Mouse (Mus musculus): ENCODE measurements around the gene Tsacc.
"Not testable (repeated sequence)": the region's sequence is repeated elsewhere in the genome, so short reads cannot be mapped to it uniquely, and the experiment has no call there.

The Tsacc gene

DNA sequence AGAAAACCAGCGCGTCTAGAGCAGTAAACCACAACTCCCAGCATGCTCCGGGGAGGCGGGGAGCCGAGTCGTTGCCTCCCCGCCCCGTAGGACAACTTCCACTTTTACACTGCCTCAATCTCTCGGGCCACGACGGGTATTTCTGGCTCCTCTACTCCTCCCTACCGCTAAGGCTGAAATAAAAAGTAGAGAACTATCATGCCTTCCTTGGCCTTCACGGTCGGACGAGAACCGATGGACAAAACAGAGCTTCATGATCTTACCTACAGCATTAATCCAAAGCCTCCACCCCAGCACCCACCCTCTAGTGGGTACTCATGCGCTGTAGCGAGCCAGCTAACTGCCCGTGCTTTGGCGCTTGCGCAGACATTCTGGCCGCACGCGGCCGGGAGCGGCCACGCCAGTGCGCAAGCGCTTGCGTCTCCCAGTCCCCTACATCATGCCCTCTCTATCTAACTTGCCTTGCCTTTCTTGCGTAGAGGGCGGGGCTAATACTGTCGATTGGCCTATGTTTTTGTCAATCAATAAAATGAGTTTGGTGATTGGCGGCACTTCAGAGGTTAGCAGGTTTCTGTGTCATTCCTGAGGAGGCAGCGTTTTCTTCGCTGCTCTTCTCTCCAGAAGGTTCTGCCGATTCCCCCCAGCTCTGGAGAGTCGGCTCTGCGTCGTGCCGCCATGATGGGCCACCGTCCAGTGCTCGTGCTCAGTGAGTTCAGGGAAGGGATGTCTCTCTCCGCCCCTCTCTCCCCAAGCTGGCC lies at the start of gene Tsacc, which contains the start of gene Cct3:
Tsacc (minus strand) TSS at position 439 of the 758 bp plus-strand sequence.
Cct3 (plus strand) TSS at position 556 of the 758 bp plus-strand sequence.
- peak; percentile 98 for DNase-seq (ENCODE audit: low spot score)

GRCm38 (mm10) chr3:88339006-88339405 lies 42.2 kb upstream of the Tsacc start:
- no peak for DNase-seq (ENCODE audit: low spot score)

DNA sequence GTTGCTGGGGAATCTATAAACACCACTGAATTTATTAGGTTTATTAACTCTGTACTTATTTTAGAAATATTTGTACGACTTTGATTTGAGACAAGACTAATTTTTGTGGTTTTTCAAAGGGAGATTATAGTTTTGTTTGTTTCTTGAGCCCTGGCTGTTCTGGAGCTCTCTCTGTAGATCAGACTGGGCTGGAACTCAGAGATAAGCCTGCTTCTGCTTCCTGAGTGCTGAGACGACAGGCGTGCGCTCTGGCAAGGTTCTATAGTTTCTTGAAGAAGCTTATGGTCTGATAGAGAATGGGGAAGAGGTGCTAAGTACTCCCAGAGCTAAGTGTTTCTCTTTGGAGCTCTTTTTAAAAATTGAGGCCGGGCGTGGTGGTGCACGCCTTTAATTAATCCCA lies 41.5 kb upstream of the Tsacc start:
- DNase-seq (ENCODE audit: low spot score), result peak; percentile 68

DNA sequence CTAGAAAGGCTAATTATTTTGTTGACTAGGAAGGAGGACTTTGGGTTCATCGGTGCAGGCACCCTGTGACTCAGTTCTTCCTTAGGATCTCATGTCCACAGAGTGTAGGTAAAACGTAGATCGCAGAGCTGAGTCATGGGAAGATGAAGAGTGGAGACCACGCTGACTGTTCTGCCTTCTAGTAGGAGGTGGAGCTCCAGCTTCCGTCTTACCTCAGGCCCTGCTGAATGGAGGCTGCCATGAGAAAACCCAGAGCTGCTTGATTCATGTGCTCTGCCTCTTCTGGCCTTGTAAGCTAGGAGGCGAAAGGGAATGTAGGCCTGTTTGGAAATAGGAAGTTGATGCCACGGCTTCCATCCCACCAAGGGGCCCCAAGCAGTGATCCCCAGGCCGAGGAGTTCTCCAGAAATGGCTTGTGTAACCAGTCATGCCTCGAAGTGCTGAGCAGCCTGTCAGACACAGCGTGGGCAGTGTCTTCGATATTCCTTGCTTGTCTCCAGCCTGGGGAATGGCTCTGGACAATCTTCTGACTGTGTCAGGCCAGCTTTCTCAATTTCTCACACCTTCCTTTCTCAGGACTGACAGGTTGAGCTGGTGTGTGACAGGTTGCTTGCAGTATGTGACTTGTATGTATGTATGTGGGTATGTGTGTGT lies 40.7 kb upstream of the Tsacc start:
- peak; percentile 60 for DNase-seq (ENCODE audit: low spot score)

GRCm38 (mm10) chr3:88336058-88337013 lies 39.5 kb upstream of the Tsacc start, which contains the start of the genes Tmem79 and Smg5:
Gene Tmem79, minus strand, starts transcription at chr3:88336148.
Gene Smg5, plus strand, starts transcription at chr3:88336260.
- peak; percentile 93 for DNase-seq (ENCODE audit: low spot score)

DNA sequence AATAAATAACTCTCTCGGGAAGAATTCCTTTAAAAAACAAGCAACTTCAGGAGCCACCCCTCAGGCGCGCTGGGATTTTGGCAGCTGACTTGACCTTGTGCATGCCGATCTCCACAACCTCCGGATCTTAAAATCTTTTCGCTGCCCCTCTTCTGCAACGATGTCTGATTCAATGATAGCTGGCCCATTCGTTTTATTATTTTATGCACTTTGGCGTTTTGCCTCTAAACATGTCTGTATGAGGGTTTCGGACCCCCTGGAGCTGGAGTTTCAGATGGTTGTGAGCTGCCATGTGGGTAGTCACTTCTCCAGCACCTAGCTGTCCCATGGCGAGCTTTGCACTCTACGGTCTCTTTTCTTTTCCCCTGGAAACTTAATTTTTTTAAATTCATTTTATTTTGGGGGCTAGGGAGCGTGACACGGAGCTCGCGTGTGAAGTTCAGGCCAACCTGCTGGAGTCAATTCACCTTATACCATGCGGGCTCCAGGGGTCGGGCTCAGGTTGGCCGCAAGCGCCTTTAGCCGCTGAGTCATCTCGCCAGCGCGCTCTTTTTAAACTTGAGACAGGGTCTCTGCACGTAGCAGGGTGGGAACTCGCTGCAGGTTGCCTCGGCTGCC lies 38.7 kb upstream of the Tsacc start:
- no peak for DNase-seq (ENCODE audit: low spot score)

- DNase-seq (ENCODE audit: low spot score), result peak; percentile 42
Measured at GRCm38 (mm10) chr3:88334902-88335435, 38.2 kb upstream of the Tsacc start.

DNA sequence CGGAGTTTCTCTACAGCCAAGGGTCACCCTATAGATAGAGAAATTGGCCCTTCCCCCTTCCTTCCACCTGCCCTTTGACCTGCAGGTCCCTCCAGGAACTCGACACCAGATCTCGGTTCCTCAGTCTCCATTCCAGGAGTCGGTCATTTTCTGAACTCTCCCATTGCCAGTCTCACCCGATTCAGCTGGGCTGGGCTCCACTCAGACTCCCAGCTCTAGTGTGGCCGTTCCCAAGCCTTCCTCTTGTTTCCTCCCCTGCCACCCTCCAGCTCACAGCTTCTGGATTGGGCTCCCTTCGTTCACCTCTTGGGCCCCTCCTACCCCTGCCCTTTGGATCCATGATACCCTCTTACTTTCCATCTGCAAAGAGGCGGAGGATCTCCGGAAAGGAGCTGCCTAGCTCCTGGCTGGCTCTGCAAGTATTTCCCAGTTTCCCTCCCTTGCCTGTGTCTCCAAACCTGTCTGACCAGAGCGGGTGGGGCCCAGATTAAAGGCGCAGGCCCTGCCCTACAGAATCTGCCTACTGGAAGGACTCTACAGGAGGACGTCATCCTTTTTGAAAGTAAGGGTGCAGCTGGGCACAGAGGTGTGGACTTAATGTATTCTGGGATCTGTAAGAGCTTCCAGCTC lies 37.3 kb upstream of the Tsacc start:
- DNase-seq (ENCODE audit: low spot score), result peak; percentile 49

GRCm38 (mm10) chr3:88331282-88331681 lies 34.5 kb upstream of the Tsacc start:
- peak; percentile 76 for DNase-seq (ENCODE audit: low spot score)

GRCm38 (mm10) chr3:88328956-88329355 lies 32.2 kb upstream of the Tsacc start:
- DNase-seq (ENCODE audit: low spot score), result no peak

- peak; percentile 66 for DNase-seq (ENCODE audit: low spot score)
Measured at GRCm38 (mm10) chr3:88324951-88325405, 28.2 kb upstream of the Tsacc start, which contains the start of gene Glmp. Gene Glmp, plus strand, starts transcription at chr3:88325023.

DNA sequence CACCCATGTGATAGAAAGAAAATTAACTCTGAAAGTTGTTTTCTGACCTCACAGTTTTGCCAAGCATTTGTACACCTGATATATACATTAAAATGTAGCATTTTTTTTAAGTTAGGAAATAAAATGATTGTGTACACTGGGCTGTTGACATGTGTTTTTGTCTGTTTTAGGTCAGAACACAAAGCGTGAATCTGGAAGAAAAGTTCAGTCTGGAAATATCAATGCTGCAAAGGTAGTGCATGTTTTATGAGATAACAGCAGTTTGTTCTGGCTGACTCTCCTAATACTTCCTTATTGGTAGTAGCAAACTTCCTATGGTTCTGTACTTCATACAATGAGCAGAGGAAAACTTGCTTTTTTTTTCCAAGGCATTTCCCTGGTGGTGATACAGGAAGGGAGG lies 2.4 kb upstream of the Tsacc start:
- DNase-seq (ENCODE audit: low spot score), result no peak

GRCm38 (mm10) chr3:88297321-88297851 lies 587 bp upstream of the Tsacc start:
- DNase-seq (ENCODE audit: low spot score), result peak; percentile 53

DNA sequence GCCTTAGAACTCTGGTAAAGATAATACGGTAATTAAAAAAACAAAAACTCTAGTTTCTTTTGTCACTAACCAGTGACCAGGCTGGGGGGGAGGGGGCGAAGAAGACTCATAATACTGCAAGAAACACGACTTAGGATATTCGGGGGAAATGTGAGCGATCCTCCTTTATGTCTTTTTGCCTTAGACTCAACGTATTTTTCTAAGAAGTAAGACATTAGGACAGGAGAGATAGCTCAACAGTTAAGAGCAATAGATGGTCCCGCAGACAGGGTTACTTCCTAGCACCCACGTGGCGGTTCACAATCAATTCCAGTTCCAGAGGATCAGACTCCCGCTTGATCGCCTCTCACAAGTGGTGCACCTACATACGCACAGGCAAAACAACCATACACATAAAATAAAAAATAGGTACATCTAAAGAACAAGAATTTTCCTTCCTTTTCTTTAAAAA lies 664 bp downstream of the Tsacc start:
- DNase-seq (ENCODE audit: low spot score), result peak; percentile 69

DNA sequence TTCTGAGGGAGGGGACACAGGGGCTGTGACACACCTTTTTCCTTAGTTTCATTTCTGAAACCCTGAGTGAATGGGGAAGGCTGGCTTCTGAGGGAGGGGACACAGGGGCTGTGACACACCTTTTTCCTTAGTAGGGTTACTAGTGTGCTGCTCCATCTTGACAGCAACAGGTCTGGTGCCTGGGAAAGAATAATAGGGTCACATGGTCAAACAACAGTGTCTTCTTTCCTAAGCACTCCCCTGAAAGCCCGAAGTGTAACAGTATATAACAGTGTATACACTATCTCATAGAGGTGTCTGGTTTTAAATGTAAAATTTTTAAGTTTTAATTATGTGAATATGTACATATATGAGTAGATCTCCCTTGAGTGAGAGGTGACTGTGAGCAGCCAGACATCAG lies 1.5 kb downstream of the Tsacc start:
- DNase-seq (ENCODE audit: low spot score), result not testable (repeated sequence)

GRCm38 (mm10) chr3:88291970-88292369 lies 4.8 kb downstream of the Tsacc start:
- no peak for DNase-seq (ENCODE audit: low spot score)

DNA sequence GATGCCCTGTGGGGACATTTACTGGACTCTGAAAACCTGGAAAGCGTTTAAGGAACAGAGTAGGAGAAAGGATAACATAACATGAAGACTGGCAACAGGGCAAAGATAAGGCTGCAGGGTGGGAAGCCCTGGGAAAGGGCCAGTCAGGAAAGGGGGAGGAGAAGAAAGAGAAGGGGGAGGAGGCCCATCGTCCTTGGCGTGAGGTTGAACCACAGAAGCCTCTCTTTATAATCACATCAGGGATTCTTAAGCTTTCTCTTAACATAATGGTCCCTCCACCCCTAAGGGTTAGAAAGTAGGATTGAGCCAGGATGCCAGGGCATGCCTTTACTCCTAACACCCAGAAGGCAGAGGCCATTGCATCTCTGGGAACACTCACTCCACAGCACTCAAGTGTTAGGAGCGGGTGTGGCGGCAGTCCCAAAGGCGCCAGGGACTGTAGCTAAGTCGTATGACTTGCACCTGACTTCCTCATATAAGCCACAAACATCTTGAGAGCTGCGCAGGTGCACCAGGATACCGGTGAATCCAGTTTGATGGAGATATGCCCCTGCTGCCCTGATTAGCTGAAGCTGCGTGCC lies 8.6 kb downstream of the Tsacc start:
- not testable (repeated sequence) for DNase-seq (ENCODE audit: low spot score)

DNA sequence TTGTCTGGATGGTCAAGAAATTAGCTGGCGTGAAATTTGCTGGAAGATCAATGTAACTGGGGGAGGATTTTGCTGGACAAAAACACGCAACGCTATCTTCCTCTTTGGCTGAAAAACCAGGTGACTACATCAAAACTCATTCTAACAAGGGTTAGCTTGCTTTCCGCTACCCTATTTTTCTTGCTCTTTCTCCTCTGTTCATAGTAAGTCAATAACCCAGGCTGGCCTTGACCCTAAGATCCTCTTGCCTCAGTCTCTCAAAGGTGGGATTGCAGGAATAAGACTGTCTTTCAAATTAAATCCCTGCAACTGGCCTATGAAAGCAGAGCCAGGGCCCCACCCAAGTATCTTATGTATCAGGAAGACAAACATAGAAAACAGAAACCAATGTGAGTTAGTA lies 9.7 kb downstream of the Tsacc start, which contains the start of gene Gm38392:
Gm38392 (minus strand) TSS at position 101 of the 400 bp plus-strand sequence.
- DNase-seq (ENCODE audit: low spot score), result no peak

- DNase-seq (ENCODE audit: low spot score), result not testable (repeated sequence)
Measured at GRCm38 (mm10) chr3:88285565-88285895, 11.3 kb downstream of the Tsacc start.

Data from c-Kit-positive CD71-positive TER-119-positive erythroid progenitor cells, embryonic 14.5 days (primary cell).